Mouse (Mus musculus): ENCODE results near the gene Fam47c. TPM values are rescaled to one million over a fixed set of nuclear protein-coding genes. Genes with fewer than 3 reads are reported as not detected.

The Fam47c gene
- polyA plus RNA-seq (2015; fragmentation: Nextera tagmentation; extraction: Ambion mirVana): not detected in 2 replicates

DNA sequence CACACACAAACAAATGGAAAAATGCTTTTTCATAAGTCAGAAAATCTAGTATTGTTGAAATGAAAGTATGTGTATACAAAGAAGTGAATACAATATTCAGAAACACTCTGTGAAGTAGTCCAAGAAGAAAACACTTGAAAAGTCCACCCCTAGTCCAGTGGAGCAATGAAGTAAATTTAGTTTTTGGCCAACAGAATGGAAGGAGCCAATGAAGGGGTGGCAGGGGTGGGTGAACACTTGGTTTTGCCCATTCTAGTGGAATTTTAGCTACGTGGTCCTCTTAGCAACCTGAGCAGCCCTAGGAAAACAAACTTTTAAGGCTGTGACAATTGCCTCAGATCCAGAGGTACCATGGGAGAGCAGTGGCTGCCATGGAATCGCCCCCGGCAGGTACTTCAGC lies at the start of gene Fam47c:
Gene Fam47c, plus strand, starts transcription at position 301 of the 400 bp plus-strand sequence.
- Histone ChIP-seq H3K4me2 (no peak within 1 kb of the TSS), H3K9ac (no peak within 1 kb of the TSS), H3K4me1 (no peaks in the 10 kb centered on the region), H3K27me3 (replicated peaks) (no peaks in the 10 kb centered on the region), H3K27ac (replicated peaks) (no peak within 1 kb of the TSS), H3K36me3 (no peaks in the 10 kb centered on the region), H3K9me3 (no peaks in the 10 kb centered on the region; the same call in 1 of the 2 replicates), H3K4me3 (no peak within 1 kb of the TSS)
- ATAC-seq (ENCODE audit: extremely low read depth, insufficient number of reproducible peaks, low FRiP score, low TSS enrichment): no peak
- WGBS: 73% methylated on average over 3 of the region's 3 CpGs

DNA sequence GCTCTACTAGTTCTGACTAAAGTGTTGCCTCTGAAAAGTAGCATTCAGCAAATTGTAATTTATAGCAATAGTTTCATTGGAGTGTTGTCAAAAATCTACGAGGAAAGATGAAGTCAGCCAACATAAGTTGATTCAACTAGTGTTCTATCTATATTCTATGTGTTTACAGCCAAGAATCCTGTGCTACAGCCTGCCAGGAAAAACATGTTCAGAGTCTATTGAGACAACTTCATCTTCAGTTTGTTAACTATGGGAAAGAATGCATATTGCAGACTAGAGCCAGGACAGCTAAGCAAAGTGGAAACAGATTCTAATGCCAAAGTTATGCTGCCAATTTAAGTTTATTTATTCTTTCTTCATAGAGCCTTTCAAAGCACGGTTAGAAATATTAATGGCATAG lies 31.8 kb downstream of the Fam47c start:
- Histone ChIP-seq H3K36me3 (no peaks in the 10 kb centered on the region), H3K4me2 (no peak overlapping the region), H3K4me3 (no peak overlapping the region), H3K9ac (no peak overlapping the region), H3K27me3 (replicated peaks) (no peaks in the 10 kb centered on the region), H3K4me1 (no peaks in the 10 kb centered on the region), H3K9me3 (0 out of 2 replicates have a peak, but pooled peaks cover 9% of the 10 kb centered on the region), H3K27ac (replicated peaks) (no peak overlapping the region)
- 55% methylated on average over 2 of the region's 2 CpGs for WGBS
- no peak for ATAC-seq (ENCODE audit: extremely low read depth, insufficient number of reproducible peaks, low FRiP score, low TSS enrichment)

DNA sequence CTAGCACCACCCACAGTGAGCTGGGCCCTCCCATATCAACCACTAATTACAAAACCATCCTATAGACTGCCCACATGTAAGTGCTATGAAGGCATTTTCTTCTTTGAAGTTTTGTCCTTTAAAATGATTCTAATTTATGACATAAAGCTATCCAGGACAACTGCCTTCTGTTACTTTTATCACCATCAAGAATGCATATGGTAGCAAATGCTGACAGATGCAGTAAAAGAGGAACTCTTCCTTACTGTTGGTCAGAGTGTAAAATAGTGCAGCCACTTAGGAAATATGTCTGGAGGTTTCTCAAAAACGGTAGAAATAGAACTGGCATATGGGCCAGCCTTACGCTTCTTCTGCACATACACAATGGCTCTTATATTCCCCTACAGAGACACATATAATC lies 39.5 kb downstream of the Fam47c start:
- no peaks in the 10 kb centered on the region for H3K4me1 ChIP-seq
- ATAC-seq (ENCODE audit: extremely low read depth, insufficient number of reproducible peaks, low FRiP score, low TSS enrichment): no peak
- 63% methylated on average over 2 of the region's 2 CpGs for WGBS
- H3K4me3 ChIP-seq: no peak overlapping the region
- no peak overlapping the region for H3K9ac ChIP-seq
- no peaks in the 10 kb centered on the region for H3K27me3 ChIP-seq (replicated peaks)
- H3K4me2 ChIP-seq: no peak overlapping the region
- no peaks in the 10 kb centered on the region for H3K36me3 ChIP-seq
- H3K9me3 ChIP-seq: peaks cover 3% of the 10 kb centered on the region; the same call in 1 of the 2 replicates
- no peak overlapping the region for H3K27ac ChIP-seq (replicated peaks)

Other genes with a start within 250 kb of the Fam47c start
- gene Prrg1, start 153.9 kb upstream of the Fam47c start, polyA plus RNA-seq (2015; fragmentation: Nextera tagmentation; extraction: Ambion mirVana): 5.0 and 5.3 TPM in 2 replicates